In the genomic region with DNA sequence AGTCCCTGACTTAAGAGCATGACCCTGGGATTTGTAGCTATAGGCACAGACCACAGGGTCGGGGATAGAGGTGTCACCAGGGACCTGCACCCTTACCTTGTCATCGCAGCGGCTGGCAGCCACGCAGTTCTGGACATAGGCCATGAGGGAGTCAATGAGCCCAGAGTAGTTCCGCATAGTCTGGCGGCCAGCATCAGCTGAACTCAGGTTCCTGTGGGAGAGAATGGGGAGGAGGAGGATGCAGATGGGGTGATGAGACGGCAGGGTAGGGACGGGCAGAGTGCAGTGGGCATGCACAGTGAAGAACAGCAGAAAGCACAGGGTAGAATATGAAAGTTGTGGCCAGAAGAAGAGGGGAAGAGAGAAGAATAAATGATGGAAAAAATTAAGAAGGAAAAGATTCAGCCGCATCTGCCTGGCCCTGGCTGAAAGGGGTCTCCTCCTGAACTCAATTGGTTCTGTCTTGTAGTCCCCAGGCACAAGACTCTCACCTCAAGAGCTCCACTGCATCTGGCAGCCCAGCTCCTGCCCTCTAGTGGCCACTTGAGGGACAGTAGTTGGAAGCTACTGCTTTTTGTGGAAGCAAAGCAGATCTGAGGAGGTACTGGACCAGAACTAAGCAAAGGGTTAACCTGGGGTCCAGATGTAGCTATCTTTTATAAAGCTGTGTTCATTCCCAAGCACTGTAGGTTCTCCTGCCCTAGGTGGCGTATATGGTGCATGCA, we compare ENCODE assay signal across 8 mouse cellular contexts. TPM values are rescaled to one million over a fixed set of nuclear protein-coding genes. Genes with fewer than 3 reads are reported as not detected.
DNase-seq lines count a peak whose midpoint lies in the region; ATAC-seq and TF ChIP-seq lines count a peak whose summit lies in the region.

No protein-coding gene starts in this region.

- 60% methylated on average over 10 of the region's 10 CpGs for WGBS in liver, embryonic 12.5 days (ENCODE audit: insufficient replicate concordance)
- 73% methylated on average over 10 of the region's 10 CpGs for WGBS in embryonic facial prominence, embryonic 11.5 days
- 72% methylated on average over 10 of the region's 10 CpGs for WGBS in kidney, adult 2 months
- WGBS in liver, embryonic 13.5 days (ENCODE audit: insufficient replicate concordance), result 58% methylated on average over 10 of the region's 10 CpGs

- peaks cover 67% of the 10 kb centered on the region for H3K27me3 ChIP-seq in liver, embryonic 12.5 days (replicated peaks)
- H3K27me3 ChIP-seq in embryonic facial prominence, embryonic 11.5 days (ENCODE audit: control insufficient read depth, insufficient read depth, low read length), result no peaks in the 10 kb centered on the region
- H3K27me3 ChIP-seq in kidney, adult 2 months (replicated peaks; ENCODE audit: control insufficient read depth, insufficient read depth, low read length), result no peaks in the 10 kb centered on the region
- H3K27me3 ChIP-seq in liver, embryonic 13.5 days, result peaks cover 39% of the 10 kb centered on the region

- peak; percentile 81 for TF ChIP-seq CTCF in kidney, adult 2 months (conservative IDR thresholded peaks at IDR 0.05; ENCODE audit: insufficient read depth, insufficient read length, low read depth, low read length)

- no peaks in the 10 kb centered on the region for H3K9me3 ChIP-seq in liver, embryonic 12.5 days (replicated peaks)
- H3K9me3 ChIP-seq in embryonic facial prominence, embryonic 11.5 days (replicated peaks; ENCODE audit: control insufficient read depth, low read length), result no peaks in the 10 kb centered on the region
- no peaks in the 10 kb centered on the region for H3K9me3 ChIP-seq in liver, embryonic 13.5 days (replicated peaks)

- H3K36me3 ChIP-seq in liver, embryonic 12.5 days, result no peaks in the 10 kb centered on the region
- no peaks in the 10 kb centered on the region for H3K36me3 ChIP-seq in embryonic facial prominence, embryonic 11.5 days (replicated peaks; ENCODE audit: control insufficient read depth, insufficient read depth, low read depth, low read length)
- H3K36me3 ChIP-seq in kidney, adult 2 months (ENCODE audit: control insufficient read depth, insufficient read depth, low read length), result no peaks in the 10 kb centered on the region
- H3K36me3 ChIP-seq in liver, embryonic 13.5 days, result no peaks in the 10 kb centered on the region

- H3K4me3 ChIP-seq in liver, embryonic 12.5 days, result no peak overlapping the region
- no peak overlapping the region for H3K4me3 ChIP-seq in embryonic facial prominence, embryonic 11.5 days (ENCODE audit: low read depth, low read length)
- H3K4me3 ChIP-seq in kidney, adult 2 months (ENCODE audit: insufficient read depth, low read depth, low read length), result no peak overlapping the region
- H3K4me3 ChIP-seq in liver, embryonic 13.5 days (replicated peaks), result no peak overlapping the region

- TF ChIP-seq POLR2A in kidney, adult 2 months (IDR thresholded peaks at IDR 0.05; ENCODE audit: low read depth, low read length), result no peak

- no peak overlapping the region for H3K4me2 ChIP-seq in liver, embryonic 12.5 days
- no peak overlapping the region for H3K4me2 ChIP-seq in embryonic facial prominence, embryonic 11.5 days (ENCODE audit: low read depth, low read length)
- no peak overlapping the region for H3K4me2 ChIP-seq in liver, embryonic 13.5 days

- H3K4me1 ChIP-seq in liver, embryonic 12.5 days, result no peaks in the 10 kb centered on the region
- H3K4me1 ChIP-seq in embryonic facial prominence, embryonic 11.5 days (ENCODE audit: control insufficient read depth, insufficient read depth, low read length), result no peaks in the 10 kb centered on the region
- no peaks in the 10 kb centered on the region for H3K4me1 ChIP-seq in kidney, adult 2 months (ENCODE audit: control insufficient read depth, insufficient read depth, low read length)
- H3K4me1 ChIP-seq in liver, embryonic 13.5 days (replicated peaks), result no peaks in the 10 kb centered on the region

- no peak overlapping the region for H3K9ac ChIP-seq in liver, embryonic 12.5 days
- no peak overlapping the region for H3K9ac ChIP-seq in embryonic facial prominence, embryonic 11.5 days (replicated peaks; ENCODE audit: low read length)
- H3K9ac ChIP-seq in liver, embryonic 13.5 days, result no peak overlapping the region

- DNase-seq in liver, result peak; percentile 76
- DNase-seq in adrenal gland, postnatal 25 days, result peak; percentile 54
- DNase-seq in embryonic facial prominence, embryonic 11.5 days (ENCODE audit: low spot score), result peak; percentile 78
- peak; percentile 61 for DNase-seq in kidney, adult 2 months
- DNase-seq in liver, embryonic 13.5 days, result peak; percentile 31
- DNase-seq in retina, postnatal 7 days (ENCODE audit: low read depth, low spot score), result peak; percentile 38
- peak; percentile 77 for DNase-seq in thymus, postnatal 4 days

- H3K27ac ChIP-seq in liver, embryonic 12.5 days, result no peak overlapping the region
- H3K27ac ChIP-seq in embryonic facial prominence, embryonic 11.5 days (replicated peaks; ENCODE audit: low read depth, low read length), result no peak overlapping the region
- H3K27ac ChIP-seq in kidney, adult 2 months (ENCODE audit: insufficient read depth, low read depth, low read length), result no peak overlapping the region
- H3K27ac ChIP-seq in liver, embryonic 13.5 days, result no peak overlapping the region

- no peak for ATAC-seq in liver, embryonic 12.5 days
- ATAC-seq in embryonic facial prominence, embryonic 11.5 days (replicated peaks; ENCODE audit: insufficient number of reproducible peaks, low FRiP score, low TSS enrichment, low read depth), result no peak
- peak; percentile 51; the same call in 1 of the 2 replicates for ATAC-seq in liver, embryonic 13.5 days (ENCODE audit: low read depth)

RNA-seq across cellular contexts. Expression of a gene that starts 36.5 kb away (rescaled TPM):
- not detected in 2 replicates for polyA plus RNA-seq in liver, embryonic 12.5 days (2016; fragmentation: Nextera tagmentation; extraction: Ambion mirVana)
- not detected in 2 replicates for total RNA-seq in adrenal gland, postnatal 25 days (2021)
- polyA plus RNA-seq in embryonic facial prominence, embryonic 11.5 days (2014; fragmentation: Nextera tagmentation; extraction: Ambion mirVana), result 0.43 and 0.59 TPM in 2 replicates
- 0.14 and 0.27 TPM in 2 replicates for polyA plus RNA-seq in kidney, adult 2 months (2012; rRNA removed)
- 0.05 TPM in 1 of 2 replicates, not detected in the other for polyA plus RNA-seq in liver, embryonic 13.5 days (2015; fragmentation: Nextera tagmentation; extraction: Ambion mirVana)

RNA-seq across cellular contexts. Expression of a gene that starts 46.4 kb away (rescaled TPM):
- 1.5 and 3.3 TPM in 2 replicates for polyA plus RNA-seq in liver, embryonic 12.5 days (2016; fragmentation: Nextera tagmentation; extraction: Ambion mirVana)
- total RNA-seq in adrenal gland, postnatal 25 days (2021), result 0.95 and 2.2 TPM in 2 replicates
- polyA plus RNA-seq in embryonic facial prominence, embryonic 11.5 days (2014; fragmentation: Nextera tagmentation; extraction: Ambion mirVana), result 4.0 and 14.1 TPM in 2 replicates
- 0.44 and 1.0 TPM in 2 replicates for polyA plus RNA-seq in kidney, adult 2 months (2012; rRNA removed)
- polyA plus RNA-seq in liver, embryonic 13.5 days (2015; fragmentation: Nextera tagmentation; extraction: Ambion mirVana), result 4.3 and 19.2 TPM in 2 replicates
